Mouse (Mus musculus) CH12F3 (cell line): ENCODE results near the gene Wdr74.
"Not testable (repeated sequence)": the region's sequence is repeated elsewhere in the genome, so short reads cannot be mapped to it uniquely, and the experiment has no call there.

ENCODE experiments used
- in situ Hi-C: fragments of 300-500 bp; cut with MboI; formaldehyde crosslinking; loops from 2 replicates; pipeline ENCODE4 v1.14.3; 2020; ENCODE audit warnings: low sequenced_read_pairs

Wdr74 gene

GRCm38 (mm10) chr19:8715868-8716766 is 19.5 kb upstream of the Wdr74 start:
- in situ Hi-C loops, result no loop called here

GRCm38 (mm10) chr19:8716767-8717475 is 18.7 kb upstream of the Wdr74 start:
- in situ Hi-C loops, result no loop called here

GRCm38 (mm10) chr19:8718357-8718756 is 17.3 kb upstream of the Wdr74 start:
- in situ Hi-C loops, result no loop called here

- in situ Hi-C loops, result not testable (repeated sequence)
These were observed 16.6 kb upstream of the Wdr74 start for GRCm38 (mm10) chr19:8719037-8719436.

GRCm38 (mm10) chr19:8721378-8721777 is 14.2 kb upstream of the Wdr74 start:
- in situ Hi-C loops, result no loop called here

- in situ Hi-C loops, result no loop called here
These were observed 13.6 kb upstream of the Wdr74 start for GRCm38 (mm10) chr19:8722021-8722420.

GRCm38 (mm10) chr19:8722559-8722906 is 13.1 kb upstream of the Wdr74 start:
- in situ Hi-C loops, result no loop called here

GRCm38 (mm10) chr19:8722907-8723573 is 12.6 kb upstream of the Wdr74 start, which contains the start of gene Slc3a2:
Gene Slc3a2, minus strand, starts transcription at chr19:8723369.
- in situ Hi-C loops, result no loop called here

- in situ Hi-C loops, result no loop called here
These were observed 11.9 kb upstream of the Wdr74 start for GRCm38 (mm10) chr19:8723574-8724346.

GRCm38 (mm10) chr19:8724392-8724791 is 11.2 kb upstream of the Wdr74 start:
- in situ Hi-C loops, result no loop called here

- in situ Hi-C loops, result no loop called here
These were observed 10.5 kb upstream of the Wdr74 start for GRCm38 (mm10) chr19:8725081-8725613.

- in situ Hi-C loops, result no loop called here
These were observed 8.8 kb upstream of the Wdr74 start for GRCm38 (mm10) chr19:8726609-8727390.

GRCm38 (mm10) chr19:8727495-8728114 is 8.0 kb upstream of the Wdr74 start:
- in situ Hi-C loops, result no loop called here

GRCm38 (mm10) chr19:8728335-8729099 is 7.1 kb upstream of the Wdr74 start:
- in situ Hi-C loops, result not testable (repeated sequence)

- in situ Hi-C loops, result no loop called here
These were observed 1.3 kb upstream of the Wdr74 start for GRCm38 (mm10) chr19:8734334-8734733.

- in situ Hi-C loops, result no loop called here
These were observed 487 bp downstream of the Wdr74 start for GRCm38 (mm10) chr19:8736160-8736467.

GRCm38 (mm10) chr19:8738911-8739310 is 3.3 kb downstream of the Wdr74 start:
- in situ Hi-C loops, result no loop called here

GRCm38 (mm10) chr19:8739646-8740045 is 4.0 kb downstream of the Wdr74 start:
- in situ Hi-C loops, result no loop called here

- in situ Hi-C loops, result no loop called here
These were observed 5.0 kb downstream of the Wdr74 start, which contains the start of gene 1700092M07Rik for GRCm38 (mm10) chr19:8740603-8741002. Gene 1700092M07Rik, plus strand, starts transcription at chr19:8740718.
